Mouse (Mus musculus) gastrocnemius, adult 8-10 months (tissue): ENCODE results near the gene Tmbim1. TPM values are rescaled to one million over a fixed set of nuclear protein-coding genes. Genes with fewer than 3 reads are reported as not detected.
"Not testable (repeated sequence)": the region's sequence is repeated elsewhere in the genome, so short reads cannot be mapped to it uniquely, and the experiment has no call there.

ENCODE experiments used
- DNase-seq, 2 experiments: peaks; one replicate each; pipeline ENCODE4 v3.0.0; 2022; ENCODE audit warnings: low spot score in 2 of 2
- total RNA-seq, 4 experiments: library from RNA; stranded (reverse); gene quantifications; 2 replicates each; pipeline ENCODE4 v1.2.4; 2022

Gene Tmbim1
- total RNA-seq, 4 experiments from 2014 or later, result 31.3 to 38.1 (median 32.9) TPM

DNA sequence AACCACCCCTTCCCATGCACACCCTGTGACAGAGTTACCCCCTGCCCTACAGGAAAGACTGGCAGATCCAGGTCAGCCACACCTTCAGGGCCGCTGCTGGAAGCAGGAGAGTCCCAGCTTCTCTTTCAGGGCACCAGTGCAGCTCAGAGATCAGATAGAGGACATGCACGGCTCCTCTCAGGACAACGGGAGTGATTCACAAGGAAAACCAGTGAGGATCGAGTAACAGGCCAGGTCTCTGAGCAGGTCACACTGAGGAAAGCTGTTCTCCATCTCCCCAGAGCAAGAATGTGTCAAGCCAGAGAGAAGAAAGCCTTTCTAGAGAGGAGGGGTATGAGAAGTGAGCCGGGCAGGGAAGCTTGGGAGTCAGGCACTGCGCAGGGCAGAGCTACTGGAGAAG is 8.9 kb downstream of the Tmbim1 start:
- no peak for DNase-seq

DNA sequence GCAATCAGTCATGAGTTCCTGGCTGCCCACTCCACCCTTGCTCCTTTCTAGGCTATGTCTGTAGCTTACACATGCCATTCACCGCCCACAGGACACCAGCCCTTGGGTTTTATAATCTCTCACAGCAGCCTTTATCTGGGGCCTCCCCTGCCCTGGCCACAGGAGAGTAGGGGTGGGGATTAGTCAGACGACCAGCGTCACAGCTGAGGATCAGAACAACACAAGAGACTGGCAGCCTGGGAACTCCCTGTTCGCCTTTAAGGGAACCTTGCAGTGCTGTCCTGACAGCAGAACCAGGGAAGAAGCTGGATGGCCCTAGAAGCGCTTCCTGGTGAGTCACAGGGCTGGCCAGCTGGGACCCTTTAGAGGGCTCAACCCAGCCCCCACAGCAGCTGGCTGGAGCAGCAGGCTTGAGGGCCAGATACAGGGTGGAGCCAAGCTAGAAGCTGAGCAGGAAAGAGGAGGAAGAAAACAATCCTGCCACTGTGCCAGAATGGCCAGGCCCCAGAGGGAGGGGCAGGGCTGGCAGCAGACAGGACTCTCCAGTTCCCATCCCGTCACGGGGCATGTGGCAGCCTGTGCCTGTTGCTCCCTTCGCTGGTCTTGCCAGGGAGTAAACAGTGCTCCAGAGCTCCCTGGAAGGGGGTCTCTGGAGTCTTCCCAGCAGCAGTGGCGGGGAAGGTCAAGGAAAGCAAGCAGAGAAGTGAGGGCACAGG is 9.8 kb downstream of the Tmbim1 start:
- peak; percentile 93 to 95 for DNase-seq

DNA sequence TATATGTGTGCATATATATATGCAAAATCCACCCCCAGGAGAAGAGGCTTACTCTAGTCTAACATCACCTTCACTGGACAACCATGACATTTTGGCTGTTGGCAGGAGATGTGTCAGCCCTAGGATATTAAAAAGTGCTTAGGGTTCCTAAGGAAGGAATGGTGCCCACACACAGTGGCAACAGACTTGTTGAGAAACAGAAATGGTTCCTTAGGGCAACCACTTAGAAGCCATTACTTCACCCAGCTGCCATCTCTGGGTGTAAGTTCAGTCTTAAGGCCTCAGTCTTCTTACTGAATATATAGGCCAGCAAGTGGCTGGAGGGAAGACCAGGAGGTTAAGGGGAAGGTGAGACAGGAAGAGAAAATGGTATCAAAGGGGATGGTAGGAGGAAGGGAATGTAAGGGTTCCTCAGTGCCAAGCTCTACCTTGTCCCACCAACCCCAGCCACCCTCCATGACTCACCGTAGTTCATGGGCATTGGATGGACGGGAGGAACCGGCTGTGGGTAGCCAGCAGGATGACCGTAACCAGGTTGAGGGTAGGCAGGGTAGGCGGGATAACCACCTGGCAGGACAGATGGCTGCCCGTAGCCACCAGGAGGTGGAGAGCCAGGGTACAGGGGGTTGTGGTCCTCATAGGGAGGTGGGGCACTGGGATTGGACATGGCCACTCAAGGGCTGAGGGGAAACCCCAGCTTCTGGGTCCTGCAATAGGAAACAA is 10.5 kb downstream of the Tmbim1 start:
- no peak for DNase-seq

DNA sequence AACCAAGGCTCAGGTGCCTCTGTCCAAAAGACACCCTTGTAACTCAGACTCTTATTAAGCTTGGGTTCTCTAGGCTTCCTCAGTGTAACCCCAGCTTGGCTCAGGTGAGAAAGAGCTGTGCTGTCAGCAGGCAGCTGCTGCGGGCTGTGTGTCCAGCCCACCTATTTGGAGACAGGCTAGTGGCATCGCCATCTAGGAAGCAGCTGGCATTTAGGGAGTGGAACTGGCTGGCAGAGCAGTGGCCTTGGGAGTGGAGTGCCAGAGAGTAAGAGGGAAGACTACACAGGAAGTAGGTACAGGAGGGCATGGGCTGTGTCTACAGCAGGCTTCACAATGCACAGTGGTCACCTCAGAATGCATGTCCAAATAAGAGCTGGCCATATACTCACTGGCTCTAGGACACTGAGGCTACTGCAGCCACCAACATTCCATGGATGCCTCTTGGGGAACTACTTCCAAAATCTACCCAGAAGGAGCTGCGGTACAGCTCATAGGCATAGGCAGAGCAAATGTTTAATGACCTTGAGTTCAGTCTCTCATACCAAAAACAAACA is 11.3 kb downstream of the Tmbim1 start:
- DNase-seq, result no peak

DNA sequence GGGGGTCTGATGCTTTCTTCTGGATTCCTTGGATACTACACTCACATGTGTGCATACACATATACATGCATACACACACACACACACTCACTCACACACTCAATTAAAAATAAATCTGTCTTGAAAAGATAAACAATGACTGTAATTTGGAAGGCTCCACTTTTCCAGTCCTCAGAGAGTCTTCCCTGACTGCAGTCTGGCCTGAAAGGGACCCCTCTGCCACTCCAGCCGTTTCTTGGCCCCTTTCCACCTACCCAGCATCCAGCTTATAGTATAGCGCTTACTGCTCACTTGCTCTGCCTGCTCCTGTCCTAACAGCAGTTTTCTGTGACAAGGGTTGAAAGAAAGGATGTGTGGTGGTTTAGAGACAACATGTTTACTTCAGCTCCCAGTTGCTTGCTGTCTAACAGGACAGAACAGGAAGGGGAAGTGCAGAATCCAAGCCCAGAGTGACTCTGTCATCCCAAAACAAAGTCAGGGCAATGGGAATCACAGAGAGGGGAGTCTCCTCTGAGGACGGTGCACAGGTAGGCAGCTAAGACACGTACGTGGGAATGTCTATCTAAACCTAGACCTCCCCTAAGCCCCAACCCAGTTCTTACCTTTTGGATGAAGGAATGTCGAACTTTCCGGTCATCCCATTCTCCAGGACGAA is 12.0 kb downstream of the Tmbim1 start:
- DNase-seq, result no peak

DNA sequence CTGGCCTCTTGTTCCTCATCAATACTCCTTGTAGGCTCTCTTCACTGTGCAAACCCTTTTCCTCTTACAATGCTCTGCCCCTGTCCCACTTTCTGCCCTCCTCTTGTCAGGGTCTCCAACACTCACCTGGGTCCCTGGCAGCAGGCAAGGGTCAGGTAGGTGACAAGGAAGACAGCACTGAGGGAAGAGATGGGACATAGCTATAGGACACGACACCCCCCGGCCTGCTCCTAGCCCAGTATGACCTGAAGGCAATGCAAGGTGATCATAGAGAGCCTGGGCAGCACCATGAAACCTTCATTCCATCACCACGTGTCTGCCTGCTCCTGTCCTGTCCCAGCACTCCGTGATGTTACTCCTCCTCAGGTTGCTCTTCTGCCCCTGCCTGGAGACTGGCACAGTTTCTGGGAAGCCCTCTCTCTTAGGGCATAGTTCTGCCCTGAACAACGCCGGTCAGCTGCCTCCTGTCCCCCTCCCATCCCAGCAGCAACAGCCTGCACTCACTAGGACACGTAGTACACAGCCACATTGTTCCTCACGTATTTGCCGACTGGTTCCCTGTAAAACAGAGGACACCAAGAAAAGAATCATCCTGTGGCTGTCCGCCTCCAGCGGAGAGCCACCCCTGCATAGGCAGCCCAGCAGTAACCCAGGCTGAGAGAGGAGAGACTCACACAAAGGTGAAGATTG is 12.9 kb downstream of the Tmbim1 start:
- DNase-seq, result no peak

DNA sequence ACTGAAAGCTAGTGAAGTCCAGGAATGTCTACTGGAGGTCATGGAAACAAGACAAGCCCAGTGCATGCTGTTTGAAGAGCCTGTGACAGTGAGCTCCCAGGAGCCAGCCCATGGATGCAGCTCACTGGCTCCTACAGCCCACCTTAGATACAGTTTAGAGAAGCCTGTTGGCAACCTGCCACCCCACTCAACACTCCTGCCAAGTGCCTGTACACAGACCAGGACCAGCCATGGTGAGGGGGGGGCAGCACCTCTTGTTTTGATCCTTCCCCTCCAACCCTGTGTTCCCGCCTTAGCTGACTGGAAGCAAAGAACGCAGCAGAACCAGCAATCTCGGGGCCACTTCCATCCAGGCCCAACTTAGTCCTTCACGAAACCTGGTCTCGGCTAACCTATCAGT is 15.3 kb downstream of the Tmbim1 start:
- DNase-seq, result no peak

DNA sequence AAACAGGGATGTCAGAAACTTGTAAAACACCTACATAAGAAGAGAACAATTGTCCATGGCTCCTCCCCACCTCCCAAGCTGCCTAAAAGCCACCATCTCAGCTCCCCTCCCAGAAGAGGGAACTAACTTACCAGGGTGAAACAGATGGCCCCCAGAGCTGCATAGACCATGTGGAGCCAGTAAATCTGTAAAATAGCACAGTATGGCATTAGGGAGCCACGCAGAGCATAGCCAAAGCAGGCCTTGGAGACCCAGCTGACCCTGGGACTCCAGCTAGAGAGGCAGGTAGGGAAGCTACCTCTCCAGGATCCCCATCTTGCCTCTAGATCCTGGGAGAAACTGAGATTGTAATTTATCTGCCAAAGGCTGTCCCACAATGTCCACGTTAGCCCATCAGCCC is 15.7 kb downstream of the Tmbim1 start:
- DNase-seq, result no peak

DNA sequence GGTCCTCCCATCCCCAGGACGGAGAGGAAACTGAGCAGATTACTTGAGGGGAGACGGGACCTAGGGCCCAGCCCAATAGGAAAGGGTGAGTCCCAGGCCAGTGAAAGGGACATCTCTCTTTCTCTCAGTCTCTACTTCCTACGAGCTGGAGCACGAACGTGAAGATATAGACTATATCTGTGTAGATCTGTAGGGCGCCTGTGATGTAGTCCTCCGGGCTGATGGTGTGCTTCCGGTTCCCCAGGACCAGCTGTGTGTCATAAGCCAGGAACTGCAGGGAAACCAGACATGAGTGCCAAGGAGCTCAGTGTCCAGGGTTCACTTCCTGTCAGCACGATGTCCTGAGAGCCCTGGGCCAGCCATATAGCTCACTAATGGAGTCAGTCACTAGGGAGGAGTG is 16.2 kb downstream of the Tmbim1 start:
- DNase-seq, result no peak

DNA sequence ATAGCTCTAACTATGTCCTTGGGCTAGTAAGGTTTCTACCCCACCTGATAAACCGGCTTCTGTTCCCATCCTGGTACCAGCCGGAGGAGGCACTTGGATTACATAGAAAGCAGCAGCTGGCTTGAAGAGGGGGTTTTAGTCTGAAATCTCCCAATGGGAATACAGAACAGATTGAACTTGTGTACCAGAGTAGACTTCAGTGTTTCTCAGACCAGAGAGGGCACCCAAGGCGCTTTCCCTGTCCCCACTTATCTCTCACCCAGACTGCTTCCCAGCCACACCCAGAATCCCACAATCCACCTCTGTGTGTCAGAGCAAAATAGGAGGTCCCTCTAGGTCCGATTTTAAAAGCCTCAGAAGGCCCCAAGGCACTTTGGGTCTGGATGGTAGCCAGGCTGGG is 17.1 kb downstream of the Tmbim1 start:
- DNase-seq, result no peak

DNA sequence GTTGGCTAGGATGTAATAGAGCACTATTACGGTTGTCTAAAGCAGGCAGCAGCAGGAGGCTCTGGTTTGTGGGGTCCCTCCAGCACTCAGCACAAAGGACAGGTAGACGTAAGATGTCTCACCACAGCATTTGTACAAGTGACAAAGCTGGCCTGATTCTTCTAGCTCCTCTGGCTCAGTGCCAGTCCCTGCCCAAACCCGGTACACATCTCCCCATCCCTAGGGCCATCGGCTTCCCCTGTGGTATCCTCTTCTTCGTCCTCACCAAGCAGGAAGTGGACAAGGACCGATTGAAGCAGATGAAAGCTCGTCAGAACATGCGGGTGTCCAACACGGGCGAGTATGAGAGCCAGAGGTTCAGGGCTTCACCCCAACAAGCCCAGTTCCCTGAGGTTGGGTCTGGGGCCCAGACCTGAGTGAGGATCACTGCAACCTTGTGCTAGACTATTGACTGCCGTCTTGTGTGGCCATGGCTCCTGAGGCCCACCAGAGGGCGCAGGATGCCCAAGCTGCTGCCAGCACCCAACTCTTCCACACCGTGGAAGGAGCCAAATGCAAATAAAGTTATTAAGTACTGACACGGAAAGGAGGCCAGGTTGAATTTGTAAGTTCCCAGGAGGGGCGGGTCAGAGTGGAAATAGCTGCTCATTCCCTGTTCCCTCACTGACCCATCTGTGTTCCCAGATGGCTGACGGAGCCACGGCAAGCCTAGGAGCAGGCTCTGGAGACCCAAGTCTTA is 18.4 kb downstream of the Tmbim1 start:
- DNase-seq, result not testable (repeated sequence)

DNA sequence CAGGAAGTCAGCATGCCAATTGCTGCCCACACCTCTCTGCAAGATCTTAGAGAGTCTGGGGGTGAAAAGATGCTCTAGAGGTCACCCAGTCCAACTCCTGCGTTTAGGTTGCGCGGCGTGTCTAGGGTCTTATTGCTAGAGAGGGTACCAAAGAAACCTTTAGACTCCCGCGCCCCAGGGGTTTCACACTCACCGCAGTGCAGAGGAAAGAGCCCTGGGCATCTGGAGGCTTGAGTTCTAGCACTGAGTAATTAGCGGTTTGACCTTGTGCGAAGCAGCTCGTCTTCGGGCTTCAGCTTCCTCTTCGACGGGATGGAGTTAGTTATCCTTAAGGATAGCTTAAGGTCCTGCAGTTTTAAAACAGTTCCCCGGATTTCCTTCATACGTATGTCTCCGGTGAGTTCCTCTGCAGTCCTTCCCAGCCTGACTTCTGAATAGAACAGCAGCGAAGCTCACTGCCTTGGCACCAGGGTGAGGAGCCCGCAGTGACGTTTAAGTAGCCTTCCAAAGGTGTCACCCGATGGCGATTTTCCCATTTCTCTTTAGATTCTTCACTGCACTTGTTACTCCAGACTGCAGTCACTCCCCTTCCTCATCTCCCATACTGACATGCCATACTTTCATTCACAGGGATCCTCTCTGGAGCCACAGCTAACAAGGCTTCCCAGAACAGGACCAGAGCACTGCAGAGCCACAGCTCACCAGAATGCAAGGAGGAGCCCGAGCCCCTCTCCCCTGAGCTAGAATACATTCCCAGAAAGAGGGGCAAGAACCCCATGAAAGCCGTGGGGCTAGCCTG is 20.0 kb downstream of the Tmbim1 start:
- DNase-seq, result peak in 1 of 2 experiments; percentile 22

DNA sequence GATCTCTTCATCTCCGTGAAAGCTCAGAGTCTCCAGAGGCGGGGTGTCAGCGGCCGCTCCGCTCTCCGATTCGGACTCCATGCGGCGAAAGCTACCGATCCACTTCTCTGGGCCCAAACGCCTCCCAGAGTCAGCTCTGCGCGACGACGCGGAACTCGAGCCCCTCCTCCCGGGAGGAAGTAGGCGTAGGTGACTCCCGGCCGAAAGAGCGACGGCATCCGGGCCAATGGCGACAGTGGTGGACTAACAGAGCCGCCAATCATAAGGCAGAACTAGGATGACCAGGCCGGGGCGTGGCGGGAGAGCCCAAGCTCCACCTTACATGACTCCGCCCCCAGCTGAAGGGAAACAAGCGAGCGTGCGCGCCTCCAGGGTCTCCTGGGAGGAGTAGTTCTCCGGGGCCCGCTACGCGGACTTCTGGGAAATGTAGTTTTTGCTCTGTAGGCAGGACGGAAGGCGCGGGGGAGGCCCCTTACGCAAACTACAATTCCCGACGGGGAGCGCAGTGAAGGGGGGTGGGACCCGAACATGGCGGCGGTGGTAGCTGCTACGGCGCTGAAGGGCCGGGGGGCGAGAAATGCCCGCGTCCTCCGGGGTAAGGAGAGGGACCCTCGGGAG is 20.8 kb downstream of the Tmbim1 start, which contains the start of the genes Aamp and Pnkd:
Gene Aamp (minus strand): TSS at position 196 of the 618 bp plus-strand sequence.
Gene Pnkd (plus strand): TSS at position 388 of the 618 bp plus-strand sequence.
- peak; percentile 100 for DNase-seq

DNA sequence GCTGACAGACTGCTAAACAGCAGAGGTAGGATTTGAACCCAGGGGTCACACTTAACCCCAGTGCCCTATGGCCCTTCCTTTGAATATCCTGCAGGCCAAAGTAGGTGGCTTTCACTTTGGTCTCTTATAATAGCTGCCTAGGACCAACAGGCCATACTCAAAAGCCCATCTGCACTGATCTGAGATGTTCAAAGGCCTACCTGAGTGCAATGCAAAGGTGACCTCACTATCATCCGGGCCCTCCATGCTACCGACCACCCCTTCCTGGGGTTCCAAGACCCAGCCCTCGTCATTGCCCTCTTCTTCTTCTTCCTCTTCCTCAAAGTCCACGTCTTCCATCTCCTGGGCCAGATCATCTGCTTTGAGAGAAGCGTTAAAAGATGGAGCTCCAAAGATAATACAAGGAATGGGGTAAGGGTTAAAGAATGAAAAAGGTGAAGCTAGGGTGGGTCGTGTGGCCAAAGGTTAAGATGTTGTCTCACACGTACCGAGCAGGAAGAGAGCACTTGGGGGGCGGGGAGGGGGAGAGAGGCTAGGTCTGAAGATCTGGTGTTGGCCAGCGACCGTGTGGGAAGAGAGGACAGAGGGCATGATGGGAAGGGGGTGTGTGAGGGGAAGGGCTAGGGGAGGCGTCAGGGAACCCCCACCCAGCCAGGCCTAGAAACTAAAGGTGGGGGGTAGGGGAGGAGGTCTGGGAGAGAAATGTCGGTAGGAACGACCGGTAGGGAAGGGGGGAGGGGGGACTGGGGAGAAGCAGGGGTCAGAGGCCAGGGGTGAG is 21.5 kb downstream of the Tmbim1 start:
- DNase-seq, result no peak

DNA sequence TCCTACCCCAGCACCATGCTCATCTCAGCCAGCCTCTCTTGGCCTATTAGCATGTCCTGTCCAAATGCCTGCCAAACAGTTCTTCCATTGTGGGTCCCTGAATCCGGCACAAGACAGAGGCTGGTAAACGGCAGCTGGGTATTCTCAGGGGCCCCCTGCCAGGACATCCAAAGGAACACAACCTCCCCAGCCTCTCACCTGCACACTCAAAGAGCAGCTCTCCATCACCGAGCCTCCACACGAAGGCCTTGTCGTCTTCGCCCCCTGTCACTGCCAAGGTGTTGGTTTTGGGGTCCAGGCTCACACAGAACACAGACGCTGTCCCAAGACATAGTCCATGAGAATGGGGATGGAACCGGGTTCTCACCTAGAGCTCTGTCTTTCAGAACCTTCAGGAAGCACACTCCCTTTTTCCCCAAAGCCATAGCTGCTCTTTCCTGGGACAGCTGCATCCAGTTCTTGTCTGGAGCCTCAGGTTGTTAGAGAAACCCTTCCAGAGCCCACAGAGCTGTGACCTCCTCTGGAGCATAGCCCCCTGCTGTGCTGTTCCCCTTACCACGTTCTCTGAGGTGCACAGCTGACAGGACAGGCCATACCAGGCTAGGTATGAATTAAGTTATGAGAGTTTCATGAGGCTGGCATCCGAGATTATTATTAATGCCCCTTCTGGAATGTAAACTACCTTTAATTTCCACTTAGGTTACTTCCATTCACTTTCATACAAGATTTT is 22.4 kb downstream of the Tmbim1 start:
- no peak for DNase-seq

DNA sequence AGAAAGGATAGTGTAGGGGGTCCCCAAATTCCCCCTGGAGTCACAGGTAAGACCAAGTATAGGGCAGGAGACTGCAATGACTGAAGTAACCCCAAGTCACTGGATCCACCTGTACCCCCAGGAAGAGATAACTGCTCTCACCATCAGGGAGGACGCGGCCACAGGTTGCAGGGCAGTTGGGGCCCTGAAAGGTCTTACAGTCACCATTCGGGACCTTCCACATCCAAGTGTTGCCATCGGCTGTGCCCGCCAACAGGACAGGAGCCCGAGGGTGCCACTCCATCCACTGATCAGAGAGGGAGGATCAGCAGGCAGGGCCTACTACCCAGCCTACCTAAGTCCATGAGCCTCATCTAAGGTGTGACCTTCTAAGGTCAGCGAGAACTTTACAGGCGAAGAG is 23.5 kb downstream of the Tmbim1 start:
- no peak for DNase-seq

DNA sequence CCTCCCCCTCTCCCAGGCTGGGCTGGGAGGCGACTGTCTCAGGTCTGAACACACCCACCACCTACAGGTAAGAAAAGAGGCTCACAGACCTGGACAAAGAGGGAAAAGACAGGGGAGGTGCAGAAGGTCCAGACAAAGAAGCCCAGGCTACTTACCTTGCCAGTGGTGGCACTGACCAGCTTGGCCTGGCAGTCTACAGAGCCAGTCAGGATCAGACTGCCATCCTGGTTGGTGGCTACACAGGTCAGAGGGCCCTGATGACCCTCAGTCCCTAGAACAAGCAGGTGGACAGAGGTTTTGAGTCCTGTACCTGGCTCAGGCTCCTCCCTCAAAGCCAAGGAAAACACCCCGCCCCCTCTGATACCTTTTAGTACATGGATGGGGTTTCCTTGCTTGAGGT is 24.1 kb downstream of the Tmbim1 start:
- DNase-seq, result no peak
